Mouse (Mus musculus): Measurements from ENCODE around the gene Nek6.

DNA sequence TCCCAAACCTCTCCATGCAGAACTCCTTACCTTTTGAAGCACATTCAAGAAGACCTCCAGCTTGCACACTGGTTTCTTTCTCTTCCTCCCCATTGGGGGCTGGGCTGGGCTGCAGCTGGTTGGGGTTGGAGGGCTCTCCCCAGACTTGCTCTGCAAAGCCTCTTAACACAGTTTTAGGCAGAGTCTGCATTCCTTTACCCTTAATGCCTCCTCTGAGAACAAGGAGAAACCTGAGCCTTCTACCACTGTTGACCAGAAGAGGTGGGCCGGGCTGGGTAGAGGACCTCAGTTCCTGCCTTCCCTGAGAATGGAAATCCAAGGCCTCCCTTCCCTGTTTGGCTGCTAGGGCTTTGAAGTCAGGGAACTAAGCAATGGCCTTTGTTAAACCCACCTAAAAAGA is 9.8 kb upstream of the Nek6 start:
- TF ChIP-seq POLR2A (IDR thresholded peaks at IDR 0.05; ENCODE audit: borderline replicate concordance, extremely low read depth, low read depth, low read length), result no peak
- TF ChIP-seq CTCF (IDR thresholded peaks at IDR 0.05; ENCODE audit: insufficient read depth, low read length), result no peak
